In genomic region chr1:134435414-134435813, GRCm38 (mm10) we compare ENCODE assay signal across 9 mouse cellular contexts. TPM values are rescaled to one million over a fixed set of nuclear protein-coding genes. Genes with fewer than 3 reads are reported as not detected.
A peak's percentile ranks its signal among the peaks of the same experiment; 100 is the strongest.
DNase-seq lines count a peak whose midpoint lies in the region; ATAC-seq and TF ChIP-seq lines count a peak whose summit lies in the region.
"Had no signal": no experiment of that assay in that cellular context is flagged by ENCODE, and none has a peak within 500 bp of the region (broad histone marks: within the 10 kb centered on the region; RNA-seq: fewer than 3 reads in every experiment).

No protein-coding gene starts in this region.

- no peaks in the 10 kb centered on the region for H3K79me2 ChIP-seq in MEL (ENCODE audit: control insufficient read depth, insufficient read depth, low read length, poor library complexity)

- WGBS in kidney, embryonic 15.5 days, result 36% methylated on average over 4 of the region's 4 CpGs
- WGBS in forebrain, embryonic 16.5 days, result 31% methylated on average over 4 of the region's 4 CpGs

- peak; percentile 38 for DNase-seq in kidney, adult 9 months
- DNase-seq in MEL (ENCODE audit: low read depth, low spot score), result peak; percentile 74
- no peak for DNase-seq in layer of hippocampus, adult 8-10 months (ENCODE audit: low spot score in 2 of 2)
- DNase-seq in gastrocnemius, postnatal 10 days, result no peak

- H3K9me3 ChIP-seq in kidney, embryonic 15.5 days (replicated peaks), result no peaks in the 10 kb centered on the region
- no peaks in the 10 kb centered on the region for H3K9me3 ChIP-seq in MEL (replicated peaks; ENCODE audit: insufficient read depth, low read length)
- H3K9me3 ChIP-seq in forebrain, embryonic 16.5 days (ENCODE audit: control insufficient read depth, low read length), result no peaks in the 10 kb centered on the region
- H3K9me3 ChIP-seq: midbrain, embryonic 12.5 days had no signal

- peak; percentile 36 for TF ChIP-seq RAD21 in MEL (IDR thresholded peaks at IDR 0.05; ENCODE audit: low read depth, low read length)

- no peaks in the 10 kb centered on the region for H3K27me3 ChIP-seq in kidney, embryonic 15.5 days
- H3K27me3 ChIP-seq in MEL (ENCODE audit: control insufficient read depth in 1 of 2, insufficient read depth in 2 of 2, low read length in 2 of 2), result no peaks in the 10 kb centered on the region
- H3K27me3 ChIP-seq in forebrain, embryonic 16.5 days (replicated peaks; ENCODE audit: control insufficient read depth, insufficient read depth, low read length), result no peaks in the 10 kb centered on the region
- H3K27me3 ChIP-seq: midbrain, embryonic 12.5 days had no signal

- no peak overlapping the region for H3K4me2 ChIP-seq in kidney, embryonic 15.5 days
- H3K4me2 ChIP-seq in forebrain, embryonic 16.5 days (ENCODE audit: low read length), result no peak overlapping the region
- H3K4me2 ChIP-seq: midbrain, embryonic 12.5 days had no signal

- H3K4me3 ChIP-seq in kidney, embryonic 15.5 days (replicated peaks), result no peak overlapping the region
- peak overlapping the region; percentile 22 to 39; a peak in 3 of 4 replicates for H3K4me3 ChIP-seq in MEL (ENCODE audit: control insufficient read depth in 1 of 2, insufficient read depth in 1 of 2, low read depth in 2 of 2, low read length in 2 of 2)
- no peak overlapping the region for H3K4me3 ChIP-seq in forebrain, embryonic 16.5 days (replicated peaks; ENCODE audit: low read length)
- H3K4me3 ChIP-seq: midbrain, embryonic 12.5 days had no signal

- H3K4me1 ChIP-seq in kidney, embryonic 15.5 days, result no peaks in the 10 kb centered on the region
- H3K4me1 ChIP-seq in MEL (ENCODE audit: control insufficient read depth in 1 of 2, insufficient read depth in 2 of 2, low read length in 2 of 2), result 0 out of 4 replicates have a peak, but pooled peaks cover 0 to 2% of the 10 kb centered on the region in 2 experiments
- no peaks in the 10 kb centered on the region for H3K4me1 ChIP-seq in forebrain, embryonic 16.5 days (replicated peaks; ENCODE audit: control insufficient read depth, insufficient read depth, low read length)
- H3K4me1 ChIP-seq: midbrain, embryonic 12.5 days had no signal

- H3K27ac ChIP-seq in kidney, embryonic 15.5 days, result no peak overlapping the region
- H3K27ac ChIP-seq in MEL (ENCODE audit: control insufficient read depth, low read depth, low read length), result no peak overlapping the region
- H3K27ac ChIP-seq in forebrain, embryonic 16.5 days (ENCODE audit: low read length), result no peak overlapping the region
- H3K27ac ChIP-seq: midbrain, embryonic 12.5 days had no signal

- H3K36me3 ChIP-seq in kidney, embryonic 15.5 days, result peaks cover 38% of the 10 kb centered on the region
- H3K36me3 ChIP-seq in MEL (ENCODE audit: control insufficient read depth in 1 of 2, insufficient read depth in 2 of 2, low read length in 2 of 2), result peaks cover 2 to 10% of the 10 kb centered on the region in 2 experiments
- peaks cover 13% of the 10 kb centered on the region for H3K36me3 ChIP-seq in forebrain, embryonic 16.5 days (ENCODE audit: control insufficient read depth, insufficient read depth)

- no peak for TF ChIP-seq POLR2A in MEL (IDR thresholded peaks at IDR 0.05; ENCODE audit: control insufficient read depth in 1 of 2, insufficient read depth in 1 of 2, low read depth in 1 of 2, low read length in 2 of 2, poor library complexity in 1 of 2)

- TF ChIP-seq CTCF in MEL (IDR thresholded peaks at IDR 0.05 in 2 of 3, conservative IDR thresholded peaks at IDR 0.05 in 1 of 3; ENCODE audit: control insufficient read depth in 1 of 3, insufficient read depth in 1 of 3, low read depth in 2 of 3, low read length in 3 of 3, poor library complexity in 1 of 3, severe bottlenecking in 1 of 3), result peak; percentile 30 to 56 (median 51)

- no peak for TF ChIP-seq EP300 in MEL (IDR thresholded peaks at IDR 0.05; ENCODE audit: low read depth in 1 of 2, low read length in 2 of 2)

- H3K9ac ChIP-seq in kidney, embryonic 15.5 days, result no peak overlapping the region
- H3K9ac ChIP-seq in MEL (ENCODE audit: control insufficient read depth, low read depth, low read length, poor library complexity, severe bottlenecking), result peak overlapping the region; percentile 47
- no peak overlapping the region for H3K9ac ChIP-seq in forebrain, embryonic 16.5 days (replicated peaks; ENCODE audit: low read depth, low read length)
- H3K9ac ChIP-seq: midbrain, embryonic 12.5 days had no signal

- no peak for ATAC-seq in kidney, embryonic 15.5 days (replicated peaks; ENCODE audit: low FRiP score)
- ATAC-seq in erythroid progenitor cell, adult 5-6 weeks (replicated peaks; ENCODE audit: low FRiP score, poor library complexity, severe bottlenecking), result peak; percentile 88
- peak; percentile 69 for ATAC-seq in neutrophil, adult 5-6 weeks (ENCODE audit: extremely low read depth, insufficient number of reproducible peaks, low FRiP score, poor library complexity, severe bottlenecking)
- no peak for ATAC-seq in forebrain, embryonic 16.5 days

TF ChIP-seq in MEL, 35 proteins besides CTCF, POLR2A, EP300 and RAD21 (continues in another document):
- 0 out of 2 replicates have a peak, but pooled peaks have one; percentile 6 for TF ChIP-seq SIN3A (IDR thresholded peaks at IDR 0.05; ENCODE audit: low read length)
- peak; percentile 43 for TF ChIP-seq SMC3 (IDR thresholded peaks at IDR 0.05; ENCODE audit: low read depth, low read length)
- peak; percentile 64 for TF ChIP-seq ZNF384 (IDR thresholded peaks at IDR 0.05; ENCODE audit: low read depth, low read length)

RNA-seq across cellular contexts. Expression of gene Klhl12, which starts 19.9 kb away (rescaled TPM):
- polyA plus RNA-seq in kidney, embryonic 15.5 days (2015; fragmentation: Nextera tagmentation; extraction: Ambion mirVana), result 31.3 and 32.6 TPM in 2 replicates
- 21.8 and 26.4 TPM in 2 replicates for total RNA-seq in MEL (2012; rRNA removed)
- 10 to 100 TPM in 1 of 2 experiments, not detected in 1; 20.8 TPM for polyA plus RNA-seq in MEL (2012; ENCODE audit: insufficient read depth in 1 of 2, insufficient read length in 2 of 2, low read depth in 1 of 2, low replicate concordance in 2 of 2, missing spikeins in 1 of 2)
- 134 TPM in 2 replicates for total RNA-seq in erythroid progenitor cell, adult 5-6 weeks (2015; ENCODE audit: low replicate concordance)
- 126 and 208 TPM in 2 replicates for total RNA-seq in erythroid progenitor cell, adult 5-6 weeks (2017; ENCODE audit: low replicate concordance)
- total RNA-seq in neutrophil, adult 5-6 weeks (2017), result 31.3 and 38.4 TPM in 2 replicates
- polyA plus RNA-seq in forebrain, embryonic 16.5 days (2015; fragmentation: Nextera tagmentation; extraction: Ambion mirVana), result 42.5 and 44.6 TPM in 2 replicates
- total RNA-seq in layer of hippocampus, adult 8-10 months (2022), result 10 to 100 TPM; 37.8 to 46.1 (median 41.6) TPM
- total RNA-seq in gastrocnemius, postnatal 10 days (2021), result 10 to 100 TPM; 10.1 to 10.7 TPM

RNA-seq across cellular contexts. Expression of gene Adipor1, which starts 20.2 kb away (rescaled TPM):
- 88.0 and 91.1 TPM in 2 replicates for polyA plus RNA-seq in kidney, embryonic 15.5 days (2015; fragmentation: Nextera tagmentation; extraction: Ambion mirVana)
- total RNA-seq in MEL (2012; rRNA removed), result 55.2 and 57.6 TPM in 2 replicates
- polyA plus RNA-seq in MEL (2012; ENCODE audit: insufficient read depth in 1 of 2, insufficient read length in 2 of 2, low read depth in 1 of 2, low replicate concordance in 2 of 2, missing spikeins in 1 of 2), result 100 to 1,000 TPM in 1 of 2 experiments, 10 to 100 TPM in 1; 94.1 to 109 TPM
- total RNA-seq in erythroid progenitor cell, adult 5-6 weeks (2015; ENCODE audit: low replicate concordance), result 151 and 153 TPM in 2 replicates
- 114 and 119 TPM in 2 replicates for total RNA-seq in erythroid progenitor cell, adult 5-6 weeks (2017; ENCODE audit: low replicate concordance)
- 373 and 380 TPM in 2 replicates for total RNA-seq in neutrophil, adult 5-6 weeks (2017)
- polyA plus RNA-seq in forebrain, embryonic 16.5 days (2015; fragmentation: Nextera tagmentation; extraction: Ambion mirVana), result 63.9 and 65.5 TPM in 2 replicates
- total RNA-seq in layer of hippocampus, adult 8-10 months (2022), result 10 to 100 TPM; 54.3 to 62.3 (median 58.9) TPM
- total RNA-seq in gastrocnemius, postnatal 10 days (2021), result 100 to 1,000 TPM; 108 to 117 TPM

RNA-seq across cellular contexts. Expression of gene Cyb5r1, which starts 30.1 kb away (rescaled TPM):
- polyA plus RNA-seq in kidney, embryonic 15.5 days (2015; fragmentation: Nextera tagmentation; extraction: Ambion mirVana), result 35.6 and 38.1 TPM in 2 replicates
- total RNA-seq in MEL (2012; rRNA removed), result 18.8 and 35.8 TPM in 2 replicates
- 10 to 100 TPM in 1 of 2 experiments, not detected in 1; 94.8 TPM for polyA plus RNA-seq in MEL (2012; ENCODE audit: insufficient read depth in 1 of 2, insufficient read length in 2 of 2, low read depth in 1 of 2, low replicate concordance in 2 of 2, missing spikeins in 1 of 2)
- total RNA-seq in erythroid progenitor cell, adult 5-6 weeks (2015; ENCODE audit: low replicate concordance), result 22.3 and 39.0 TPM in 2 replicates
- total RNA-seq in erythroid progenitor cell, adult 5-6 weeks (2017; ENCODE audit: low replicate concordance), result 12.9 and 30.3 TPM in 2 replicates
- total RNA-seq in neutrophil, adult 5-6 weeks (2017), result 82.5 and 86.9 TPM in 2 replicates
- 20.3 and 23.3 TPM in 2 replicates for polyA plus RNA-seq in forebrain, embryonic 16.5 days (2015; fragmentation: Nextera tagmentation; extraction: Ambion mirVana)
- 10 to 100 TPM; 28.8 to 43.0 (median 35.5) TPM for total RNA-seq in layer of hippocampus, adult 8-10 months (2022)
- total RNA-seq in gastrocnemius, postnatal 10 days (2021), result 100 to 1,000 TPM; 108 to 116 TPM

RNA-seq across cellular contexts. Expression of gene 4933406M09Rik, which starts 49.7 kb away (rescaled TPM):
- polyA plus RNA-seq in kidney, embryonic 15.5 days (2015; fragmentation: Nextera tagmentation; extraction: Ambion mirVana), result 0.09 TPM in 1 of 2 replicates, not detected in the other
- total RNA-seq in MEL (2012; rRNA removed), result not detected in 2 replicates
- not detected for polyA plus RNA-seq in MEL (2012; ENCODE audit: insufficient read depth in 1 of 2, insufficient read length in 2 of 2, low read depth in 1 of 2, low replicate concordance in 2 of 2, missing spikeins in 1 of 2)
- total RNA-seq in erythroid progenitor cell, adult 5-6 weeks (2015; ENCODE audit: low replicate concordance), result not detected in 2 replicates
- not detected in 2 replicates for total RNA-seq in erythroid progenitor cell, adult 5-6 weeks (2017; ENCODE audit: low replicate concordance)
- 0.35 TPM in 1 of 2 replicates, not detected in the other for total RNA-seq in neutrophil, adult 5-6 weeks (2017)
- polyA plus RNA-seq in forebrain, embryonic 16.5 days (2015; fragmentation: Nextera tagmentation; extraction: Ambion mirVana), result not detected in 2 replicates
- not detected for total RNA-seq in layer of hippocampus, adult 8-10 months (2022)
- total RNA-seq in gastrocnemius, postnatal 10 days (2021), result not detected
- polyA plus RNA-seq: midbrain, embryonic 12.5 days had no signal

RNA-seq across cellular contexts. Expression of gene Rabif, which starts 59.0 kb away (rescaled TPM):
- 43.6 and 44.3 TPM in 2 replicates for polyA plus RNA-seq in kidney, embryonic 15.5 days (2015; fragmentation: Nextera tagmentation; extraction: Ambion mirVana)
- 18.5 and 21.5 TPM in 2 replicates for total RNA-seq in MEL (2012; rRNA removed)
- polyA plus RNA-seq in MEL (2012; ENCODE audit: insufficient read depth in 1 of 2, insufficient read length in 2 of 2, low read depth in 1 of 2, low replicate concordance in 2 of 2, missing spikeins in 1 of 2), result 10 to 100 TPM in 1 of 2 experiments, not detected in 1; 21.8 TPM
- total RNA-seq in erythroid progenitor cell, adult 5-6 weeks (2015; ENCODE audit: low replicate concordance), result 15.5 and 18.4 TPM in 2 replicates
- 3.6 and 11.7 TPM in 2 replicates for total RNA-seq in erythroid progenitor cell, adult 5-6 weeks (2017; ENCODE audit: low replicate concordance)
- total RNA-seq in neutrophil, adult 5-6 weeks (2017), result 16.9 and 21.1 TPM in 2 replicates
- 63.0 and 63.7 TPM in 2 replicates for polyA plus RNA-seq in forebrain, embryonic 16.5 days (2015; fragmentation: Nextera tagmentation; extraction: Ambion mirVana)
- 10 to 100 TPM; 20.0 to 26.7 (median 21.8) TPM for total RNA-seq in layer of hippocampus, adult 8-10 months (2022)
- 1 to 10 TPM; 7.2 to 9.4 TPM for total RNA-seq in gastrocnemius, postnatal 10 days (2021)

Comparison
In these comparisons a context has a peak if more than half of its experiments do, and no peak if none do; other contexts are left out.
1. DNase-seq: peak in kidney, adult 9 months (single experiment) and MEL (single experiment); none in layer of hippocampus, adult 8-10 months (0 of 2) and gastrocnemius, postnatal 10 days (single experiment).
2. ATAC-seq: peak in erythroid progenitor cell, adult 5-6 weeks (single experiment) and neutrophil, adult 5-6 weeks (single experiment); none in kidney, embryonic 15.5 days (single experiment) and forebrain, embryonic 16.5 days (single experiment).
3. H3K4me3 ChIP-seq: peak in MEL (2 of 2); none in kidney, embryonic 15.5 days (single experiment) and forebrain, embryonic 16.5 days (single experiment).